Mouse (Mus musculus) central nervous system, embryonic 11.5 days (tissue): ENCODE measurements around the gene Pign. TPM values are rescaled to one million over a fixed set of nuclear protein-coding genes. Genes with fewer than 3 reads are reported as not detected.

Experiments used
- polyA plus RNA-seq: library from polyadenylated mRNA; depleted of rRNA; stranded (reverse); fragments of >200 nt; gene quantifications from 2 replicates; pipeline ENCODE4 v1.2.3, GENCODE M21; 2012; rRNA removed

Pign gene
- polyA plus RNA-seq, result 29.8 and 39.2 TPM in 2 replicates

DNA sequence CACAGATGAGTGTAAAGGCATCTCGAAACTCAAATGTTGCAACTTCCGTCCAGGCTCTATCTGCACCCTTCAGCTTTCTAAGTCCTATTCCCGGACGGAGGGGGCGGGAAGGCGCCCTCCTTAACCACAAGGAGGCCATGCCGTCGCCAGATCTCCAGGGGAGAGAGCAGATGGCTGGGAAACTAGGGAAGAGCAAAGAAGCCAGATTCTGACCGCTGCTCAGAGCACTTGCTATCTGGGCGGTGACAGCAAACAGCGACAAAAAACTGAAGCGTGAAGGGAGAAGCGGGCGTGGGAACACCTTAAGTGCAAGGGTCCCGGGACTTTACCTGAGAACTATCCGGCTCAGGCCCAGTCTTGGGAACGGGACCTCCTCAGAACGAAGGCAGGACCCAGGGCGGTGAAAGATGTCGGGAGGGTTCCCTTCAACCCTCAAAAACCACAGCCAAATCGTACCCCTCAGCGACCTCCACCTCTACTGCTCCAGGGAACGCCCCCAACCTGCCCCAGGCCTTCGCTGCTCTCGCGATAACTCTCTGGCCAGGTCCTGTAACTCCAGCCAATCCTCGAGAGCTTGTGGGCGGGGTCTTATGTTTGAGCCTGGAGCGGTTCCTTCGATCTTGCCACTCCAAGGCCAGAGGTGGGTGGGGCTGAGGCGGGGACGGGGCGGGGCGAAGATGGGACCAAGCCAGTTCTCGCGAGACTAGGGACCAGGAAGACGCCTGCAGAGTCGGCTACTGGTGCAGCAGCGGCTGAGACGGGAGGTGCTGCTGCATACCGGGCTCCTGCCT is at the start of gene Pign, which contains the start of gene Relch:
TSS of gene Pign (minus strand) at position 507 of the 791 bp plus-strand sequence.
TSS of gene Relch (plus strand) at position 691 of the 791 bp plus-strand sequence.

Other genes with a start within 250 kb of the Pign start
- gene Relch, start 184 bp upstream of the Pign start, polyA plus RNA-seq, result 29.5 and 31.2 TPM in 2 replicates
- 0.66 and 0.87 TPM in 2 replicates for gene Tnfrsf11a, start 117.0 kb upstream of the Pign start, polyA plus RNA-seq